Mouse (Mus musculus) forebrain, embryonic 12.5 days (tissue): ENCODE measurements around the gene Gm10577. TPM values are rescaled to one million over a fixed set of nuclear protein-coding genes. Genes with fewer than 3 reads are reported as not detected.

Experiments used
- ATAC-seq: fragments of 200-750 bp; cut with Nextera tagmentation; 2 replicates; pipeline ENCODE4 v1.8.0; 2017; ENCODE audit warnings: moderate TSS enrichment; ENCODE audit not compliant: low FRiP score
- H3K27ac ChIP-seq: fragments of 300-500 bp; sonication (generic); 2 replicates; pipeline ENCODE4 v1.5.1; 2016; ENCODE audit warnings: mild to moderate bottlenecking
- H3K27me3 ChIP-seq: fragments of 300-500 bp; sonication (generic); 2 replicates; pipeline ENCODE4 v1.6.1; 2016; ENCODE audit warnings: mild to moderate bottlenecking
- H3K36me3 ChIP-seq: fragments of 300-500 bp; sonication (generic); replicated peaks from 2 replicates; pipeline ENCODE4 v1.6.1; 2016; ENCODE audit warnings: mild to moderate bottlenecking
- H3K4me1 ChIP-seq: fragments of 300-500 bp; sonication (generic); 2 replicates; pipeline ENCODE4 v1.6.1; 2016
- H3K4me2 ChIP-seq: fragments of 300-500 bp; sonication (generic); 2 replicates; pipeline ENCODE4 v1.6.1; 2016; ENCODE audit warnings: mild to moderate bottlenecking, moderate library complexity
- H3K4me3 ChIP-seq: fragments of 300-500 bp; sonication (generic); replicated peaks from 2 replicates; pipeline ENCODE4 v1.5.1; 2016; ENCODE audit warnings: mild to moderate bottlenecking
- H3K9ac ChIP-seq: fragments of 300-500 bp; sonication (generic); 2 replicates; pipeline ENCODE4 v1.6.1; 2016; ENCODE audit warnings: mild to moderate bottlenecking
- H3K9me3 ChIP-seq: fragments of 300-500 bp; sonication (generic); 2 replicates; pipeline ENCODE4 v1.6.1; 2016
- WGBS: fragments of 180-500 bp; shearing (Covaris S2); methylation state at CpG from one replicate; pipeline ENCODE4 v1.1.7; 2016; 5-methylcytosine and 5-hydroxymethylcytosine counted together
- polyA plus RNA-seq: library from polyadenylated mRNA; unstranded; fragments of >200 nt; fragmentation: Nextera tagmentation; extraction: Ambion mirVana; gene quantifications from 2 replicates; pipeline ENCODE4 v1.2.1, GENCODE M21; 2016

Gm10577 gene
- polyA plus RNA-seq, 1 experiment from 2014 or later, result not detected

GRCm38 (mm10) chr4:100994442-100995255, 25.8 kb downstream of the Gm10577 start:
- Histone ChIP-seq H3K9me3 (no peaks in the 10 kb centered on the region), H3K9ac (no peak overlapping the region), H3K27ac (no peak overlapping the region), H3K27me3 (no peaks in the 10 kb centered on the region), H3K4me1 (peaks cover 32% of the 10 kb centered on the region; the same call in 1 of the 2 replicates), H3K4me3 (no peak overlapping the region), H3K36me3 (peaks cover 63% of the 10 kb centered on the region), H3K4me2 (no peak overlapping the region)
- 0 out of 2 replicates have a peak, but pooled peaks have one; percentile 15 for ATAC-seq
- WGBS, result 85% methylated on average over 18 of the region's 18 CpGs

- Histone ChIP-seq H3K9ac (no peak overlapping the region), H3K36me3 (peaks cover 62% of the 10 kb centered on the region), H3K27ac (no peak overlapping the region), H3K4me2 (no peak overlapping the region), H3K9me3 (no peaks in the 10 kb centered on the region), H3K4me3 (no peak overlapping the region), H3K4me1 (peaks cover 32% of the 10 kb centered on the region; the same call in 1 of the 2 replicates), H3K27me3 (no peaks in the 10 kb centered on the region)
- no peak for ATAC-seq
- 91% methylated on average over 6 of the region's 6 CpGs for WGBS
Observed at GRCm38 (mm10) chr4:100992086-100992485, 28.4 kb downstream of the Gm10577 start.

DNA sequence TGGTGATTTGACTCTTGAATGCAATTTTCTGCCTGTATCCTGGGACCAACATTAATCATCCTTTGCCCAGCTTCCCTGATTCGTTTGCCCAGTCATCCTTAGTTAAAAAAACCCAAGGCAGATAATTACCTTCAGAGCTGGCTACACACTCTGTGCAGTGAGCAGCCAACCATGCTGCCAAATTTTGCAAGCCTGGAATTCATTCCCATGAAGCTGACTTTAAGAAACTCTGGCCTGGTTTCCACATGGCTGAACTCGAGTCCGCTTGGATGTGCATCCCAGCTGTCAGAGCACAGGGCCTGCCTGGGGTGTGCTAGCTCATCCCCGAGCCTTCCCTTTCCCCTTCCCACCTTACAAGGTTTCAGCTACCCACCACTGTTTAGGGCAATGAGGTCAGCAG, 29.5 kb downstream of the Gm10577 start:
- ATAC-seq, result no peak
- H3K4me1 ChIP-seq, result peaks cover 23% of the 10 kb centered on the region; the same call in 1 of the 2 replicates
- WGBS, result 61% methylated on average over 4 of the region's 4 CpGs

DNA sequence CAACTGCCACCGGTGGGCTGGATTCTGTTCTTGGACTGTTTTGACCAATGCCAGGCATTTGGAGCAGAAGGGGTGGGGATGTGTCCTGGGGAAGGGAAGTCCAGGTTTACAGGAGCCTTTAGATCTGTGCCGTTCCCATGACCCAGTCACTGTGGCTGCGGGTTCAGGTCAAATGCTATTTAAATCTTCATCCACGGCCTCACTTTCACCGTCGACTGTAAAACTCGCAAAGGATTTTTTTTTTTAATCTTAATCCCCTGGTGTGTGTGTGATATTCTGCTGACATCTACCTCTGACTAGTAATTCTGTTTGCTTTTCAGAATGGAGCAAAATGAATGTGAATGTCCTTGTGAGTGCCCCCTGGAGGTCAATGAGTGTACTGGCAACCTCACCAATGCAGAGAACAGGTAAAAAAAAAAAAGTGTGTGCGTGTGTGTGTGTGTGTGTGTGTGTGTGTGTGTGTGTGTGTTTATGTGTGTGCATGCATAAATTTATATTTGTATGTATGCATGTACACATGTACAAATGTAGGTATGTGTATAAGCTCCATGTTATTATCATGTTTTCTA, 32.2 kb downstream of the Gm10577 start:
- no peaks in the 10 kb centered on the region for H3K9me3 ChIP-seq
- no peaks in the 10 kb centered on the region for H3K27me3 ChIP-seq
- H3K4me3 ChIP-seq, result no peak overlapping the region
- ATAC-seq, result no peak
- 81% methylated on average over 8 of the region's 8 CpGs for WGBS
- peaks cover 61% of the 10 kb centered on the region for H3K36me3 ChIP-seq
- H3K4me1 ChIP-seq, result peaks cover 7% of the 10 kb centered on the region; the same call in 1 of the 2 replicates
- no peak overlapping the region for H3K9ac ChIP-seq
- no peak overlapping the region for H3K4me2 ChIP-seq
- H3K27ac ChIP-seq, result no peak overlapping the region

More for the DNA sequence above, 29.5 kb downstream of the Gm10577 start:
- H3K9me3 ChIP-seq, result no peaks in the 10 kb centered on the region
- H3K27ac ChIP-seq, result no peak overlapping the region
- H3K27me3 ChIP-seq, result no peaks in the 10 kb centered on the region
- no peak overlapping the region for H3K4me3 ChIP-seq
- no peak overlapping the region for H3K4me2 ChIP-seq
- H3K36me3 ChIP-seq, result peaks cover 59% of the 10 kb centered on the region
- H3K9ac ChIP-seq, result no peak overlapping the region

DNA sequence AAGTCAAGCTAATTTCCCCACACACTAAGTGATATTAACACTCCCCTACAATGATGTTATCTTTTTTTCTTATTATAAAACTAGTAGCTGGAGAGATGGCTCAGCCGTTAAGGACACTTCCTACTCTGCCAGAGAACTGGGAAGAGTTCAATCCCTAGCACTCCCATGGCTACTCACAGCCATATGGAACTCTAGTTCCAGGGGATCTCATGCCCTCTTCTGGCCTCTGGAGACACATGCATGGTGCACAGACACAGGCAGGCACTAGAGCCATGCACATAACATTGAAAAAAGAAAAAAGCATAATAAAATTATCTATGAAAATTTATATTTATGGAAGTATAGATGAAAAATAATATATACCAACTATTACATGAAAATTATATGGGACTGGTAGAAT, 33.3 kb downstream of the Gm10577 start:
- 92% methylated on average over 1 of the region's 1 CpGs for WGBS
- no peak overlapping the region for H3K4me2 ChIP-seq
- no peak overlapping the region for H3K27ac ChIP-seq
- H3K36me3 ChIP-seq, result peaks cover 55% of the 10 kb centered on the region
- no peaks in the 10 kb centered on the region for H3K27me3 ChIP-seq
- H3K9ac ChIP-seq, result no peak overlapping the region
- peaks cover 9% of the 10 kb centered on the region; the same call in 1 of the 2 replicates for H3K4me1 ChIP-seq
- ATAC-seq, result no peak
- no peaks in the 10 kb centered on the region for H3K9me3 ChIP-seq
- no peak overlapping the region for H3K4me3 ChIP-seq

DNA sequence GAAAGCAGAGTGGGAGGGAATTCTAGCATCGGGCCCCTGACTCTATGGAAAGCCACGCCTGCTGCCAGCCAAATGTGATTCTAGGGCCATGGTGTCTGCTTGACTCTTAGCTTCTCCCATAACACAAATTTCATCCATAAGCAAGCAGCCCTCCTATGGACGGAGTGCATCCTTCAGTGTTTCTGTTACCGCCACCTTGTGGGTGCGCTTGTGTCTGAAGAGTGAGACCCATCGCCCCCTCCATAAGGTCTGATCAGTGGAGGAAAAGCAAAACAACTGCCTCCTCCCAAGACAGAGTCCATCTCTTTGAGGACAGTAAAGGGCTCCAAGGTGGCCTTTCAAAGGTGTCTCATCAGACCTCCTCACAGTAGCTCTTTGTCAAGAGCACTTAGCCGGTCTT, 43.0 kb downstream of the Gm10577 start:
- Histone ChIP-seq H3K9me3 (no peaks in the 10 kb centered on the region), H3K4me2 (no peak overlapping the region), H3K27me3 (no peaks in the 10 kb centered on the region), H3K4me3 (no peak overlapping the region), H3K27ac (no peak overlapping the region), H3K4me1 (peaks cover 26% of the 10 kb centered on the region), H3K9ac (no peak overlapping the region), H3K36me3 (peaks cover 30% of the 10 kb centered on the region)
- no peak for ATAC-seq
- WGBS, result 90% methylated on average over 7 of the region's 7 CpGs

DNA sequence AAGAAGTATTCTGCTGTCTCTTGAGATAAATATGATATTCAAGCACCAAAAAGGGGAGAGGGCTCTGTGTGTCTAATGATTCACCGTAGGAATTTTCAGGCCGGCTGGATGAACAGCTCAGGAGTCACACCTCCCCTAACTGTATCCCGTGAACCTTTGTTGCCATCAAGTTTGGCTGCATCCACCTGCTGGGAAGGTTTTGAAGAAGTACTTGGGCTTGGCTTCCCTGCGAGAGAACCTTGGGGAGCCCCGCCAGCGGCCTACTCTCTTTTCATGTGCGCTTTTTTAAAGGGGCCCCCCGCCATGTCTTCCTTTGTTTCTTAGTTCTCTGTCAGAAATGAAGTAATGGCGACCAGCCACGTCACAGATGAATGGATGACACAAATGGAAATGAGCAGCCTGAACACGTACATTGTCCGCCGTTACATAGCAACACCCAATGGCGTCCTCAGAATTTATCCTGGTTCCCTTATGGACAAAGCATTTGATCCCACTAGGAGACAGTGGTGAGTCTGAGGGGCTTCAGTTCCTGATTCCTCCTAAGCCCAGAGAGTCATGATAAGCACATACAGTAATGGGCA, 46.0 kb downstream of the Gm10577 start:
- peak; percentile 79 for ATAC-seq
- H3K9me3 ChIP-seq, result no peaks in the 10 kb centered on the region
- H3K4me3 ChIP-seq, result no peak overlapping the region
- 31% methylated on average over 14 of the region's 14 CpGs for WGBS
- no peaks in the 10 kb centered on the region for H3K27me3 ChIP-seq
- no peak overlapping the region for H3K4me2 ChIP-seq
- no peak overlapping the region for H3K9ac ChIP-seq
- H3K4me1 ChIP-seq, result peaks cover 16% of the 10 kb centered on the region
- peaks cover 30% of the 10 kb centered on the region for H3K36me3 ChIP-seq
- peak overlapping the region; percentile 75; the same call in 1 of the 2 replicates for H3K27ac ChIP-seq

GRCm38 (mm10) chr4:100973641-100974454, 46.6 kb downstream of the Gm10577 start:
- Histone ChIP-seq H3K9me3 (no peaks in the 10 kb centered on the region), H3K4me3 (no peak overlapping the region), H3K4me2 (no peak overlapping the region), H3K27me3 (no peaks in the 10 kb centered on the region), H3K4me1 (peaks cover 16% of the 10 kb centered on the region), H3K27ac (peak overlapping the region; percentile 75), H3K36me3 (peaks cover 36% of the 10 kb centered on the region), H3K9ac (no peak overlapping the region)
- peak; percentile 52; the same call in 1 of the 2 replicates for ATAC-seq
- 13% methylated on average over 16 of the region's 16 CpGs for WGBS

Other genes with a start within 250 kb of the Gm10577 start
- 28.8 and 39.6 TPM in 2 replicates for gene Cachd1, start 244.0 kb downstream of the Gm10577 start, polyA plus RNA-seq
- 11.2 and 11.7 TPM in 2 replicates for gene Raver2, start 48.3 kb upstream of the Gm10577 start, polyA plus RNA-seq
- 44.9 and 46.0 TPM in 2 replicates for gene Jak1, start 244.6 kb upstream of the Gm10577 start, polyA plus RNA-seq